Mouse (Mus musculus): ENCODE measurements at regions not wholly inside any gene's neighbourhood (a gene's known extent, or its start where the extent isn't known, plus 50 kb on each side); places are given as distances from the start of the nearest gene placed in this dataset.
A peak's percentile ranks its signal among the peaks of the same experiment; 100 is the strongest.
"Not testable (repeated sequence)": the region's sequence is repeated elsewhere in the genome, so short reads cannot be mapped to it uniquely, and the experiment has no call there.

GRCm38 (mm10) chr19:54099292-54099691, 55.3 kb downstream of the Adra2a start:
- no peak for DNase-seq (ENCODE audit: low read depth in 1 of 2, low spot score in 2 of 2)

- DNase-seq (ENCODE audit: low read depth in 1 of 2, low spot score in 2 of 2) = no peak
Measured at GRCm38 (mm10) chr19:54099769-54100168, 55.8 kb downstream of the Adra2a start.

GRCm38 (mm10) chr19:54106571-54106970, 62.6 kb downstream of the Adra2a start:
- no peak for DNase-seq (ENCODE audit: low read depth in 1 of 2, low spot score in 2 of 2)

- no peak for DNase-seq (ENCODE audit: low read depth in 1 of 2, low spot score in 2 of 2)
Measured at GRCm38 (mm10) chr19:54107103-54107821, 63.3 kb downstream of the Adra2a start.

GRCm38 (mm10) chr19:54110080-54110479, 66.1 kb downstream of the Adra2a start:
- DNase-seq (ENCODE audit: low read depth in 1 of 2, low spot score in 2 of 2) = no peak

- DNase-seq (ENCODE audit: low read depth in 1 of 2, low spot score in 2 of 2) = no peak
Measured at GRCm38 (mm10) chr19:54112691-54113090, 68.7 kb downstream of the Adra2a start.

GRCm38 (mm10) chr19:54113421-54113820, 69.5 kb downstream of the Adra2a start:
- DNase-seq (ENCODE audit: low read depth in 1 of 2, low spot score in 2 of 2) = no peak

GRCm38 (mm10) chr19:54114588-54115317, 70.8 kb downstream of the Adra2a start:
- peak in 1 of 2 experiments; percentile 6 for DNase-seq (ENCODE audit: low read depth in 1 of 2, low spot score in 2 of 2)

GRCm38 (mm10) chr19:54115335-54115734, 71.4 kb downstream of the Adra2a start:
- DNase-seq (ENCODE audit: low read depth in 1 of 2, low spot score in 2 of 2) = no peak

- DNase-seq (ENCODE audit: low read depth in 1 of 2, low spot score in 2 of 2) = no peak
Measured at GRCm38 (mm10) chr19:54116829-54117228, 72.9 kb downstream of the Adra2a start.

- no peak for DNase-seq (ENCODE audit: low read depth in 1 of 2, low spot score in 2 of 2)
Measured at GRCm38 (mm10) chr19:54117676-54118075, 73.7 kb downstream of the Adra2a start.

- DNase-seq (ENCODE audit: low read depth in 1 of 2, low spot score in 2 of 2) = no peak
Measured at GRCm38 (mm10) chr19:54123586-54123985, 79.6 kb downstream of the Adra2a start.

- DNase-seq (ENCODE audit: low read depth in 1 of 2, low spot score in 2 of 2) = not testable (repeated sequence)
Measured at GRCm38 (mm10) chr19:54151766-54152165, 107.8 kb downstream of the Adra2a start.

GRCm38 (mm10) chr19:54154400-54154799, 110.4 kb downstream of the Adra2a start:
- DNase-seq (ENCODE audit: low read depth in 1 of 2, low spot score in 2 of 2) = no peak

GRCm38 (mm10) chr19:54170361-54170760, 126.4 kb downstream of the Adra2a start:
- DNase-seq (ENCODE audit: low read depth in 1 of 2, low spot score in 2 of 2) = no peak

GRCm38 (mm10) chr19:54174090-54175055, 130.4 kb downstream of the Adra2a start:
- DNase-seq (ENCODE audit: low read depth in 1 of 2, low spot score in 2 of 2) = no peak

GRCm38 (mm10) chr19:54175766-54176165, 131.8 kb downstream of the Adra2a start:
- no peak for DNase-seq (ENCODE audit: low read depth in 1 of 2, low spot score in 2 of 2)

GRCm38 (mm10) chr19:54177491-54177890, 133.5 kb downstream of the Adra2a start:
- no peak for DNase-seq (ENCODE audit: low read depth in 1 of 2, low spot score in 2 of 2)

GRCm38 (mm10) chr19:54200407-54200806, 156.5 kb downstream of the Adra2a start:
- DNase-seq (ENCODE audit: low read depth in 1 of 2, low spot score in 2 of 2) = no peak

GRCm38 (mm10) chr19:54202456-54202855, 158.5 kb downstream of the Adra2a start:
- no peak for DNase-seq (ENCODE audit: low read depth in 1 of 2, low spot score in 2 of 2)

GRCm38 (mm10) chr19:54206819-54207218, 162.9 kb downstream of the Adra2a start:
- no peak for DNase-seq (ENCODE audit: low read depth in 1 of 2, low spot score in 2 of 2)

Data from monocyte, adult 2 months (primary cell).